Mouse (Mus musculus) limb, embryonic 11.5 days (tissue): ENCODE measurements at regions not wholly inside any gene's neighbourhood (a gene's known extent, or its start where the extent isn't known, plus 50 kb on each side); places are given as distances from the start of the nearest gene placed in this dataset.

ENCODE experiments used
- ATAC-seq: fragments of 200-750 bp; cut with Nextera tagmentation; 2 replicates; pipeline ENCODE4 v1.8.0; 2017; ENCODE audit warnings: low read depth; ENCODE audit not compliant: insufficient number of reproducible peaks, low FRiP score, low TSS enrichment
- DNase-seq: peaks from one replicate; pipeline ENCODE4 v3.0.0-alpha.2; 2015; ENCODE audit warnings: low spot score
- H3K27ac ChIP-seq: fragments of 300-500 bp; sonication (generic); replicated peaks from 2 replicates; pipeline ENCODE4 v1.5.1; 2014; ENCODE audit warnings: low read depth, mild to moderate bottlenecking, low read length
- H3K27me3 ChIP-seq: fragments of 300-500 bp; sonication (generic); 2 replicates; pipeline ENCODE4 v1.6.1; 2014; ENCODE audit warnings: mild to moderate bottlenecking, low read length, mixed read lengths; ENCODE audit not compliant: control insufficient read depth, insufficient read depth
- H3K36me3 ChIP-seq: fragments of 300-500 bp; sonication (generic); 2 replicates; pipeline ENCODE4 v1.6.1; 2014; ENCODE audit warnings: mild to moderate bottlenecking, low read length, moderate library complexity, mixed read lengths; ENCODE audit not compliant: control insufficient read depth, insufficient read depth
- H3K4me1 ChIP-seq: fragments of 300-500 bp; sonication (generic); 2 replicates; pipeline ENCODE4 v1.6.1; 2014; ENCODE audit warnings: low read length, mixed read lengths; ENCODE audit not compliant: control insufficient read depth, insufficient read depth
- H3K4me2 ChIP-seq: fragments of 300-500 bp; sonication (generic); 2 replicates; pipeline ENCODE4 v1.6.1; 2014; ENCODE audit warnings: low read depth, mild to moderate bottlenecking, moderate library complexity; ENCODE audit not compliant: severe bottlenecking
- H3K4me3 ChIP-seq: fragments of 300-500 bp; sonication (generic); 2 replicates; pipeline ENCODE4 v1.5.1; 2014; ENCODE audit warnings: low read depth, low read length
- H3K9ac ChIP-seq: fragments of 300-500 bp; sonication (generic); 2 replicates; pipeline ENCODE4 v1.6.1; 2014; ENCODE audit warnings: mild to moderate bottlenecking, low read length
- H3K9me3 ChIP-seq: fragments of 300-500 bp; sonication (generic); 2 replicates; pipeline ENCODE4 v1.6.1; 2016; ENCODE audit warnings: low read length; ENCODE audit not compliant: control insufficient read depth
- WGBS: fragments of 180-500 bp; shearing (Covaris S2); extraction: QIAGEN DNeasy Blood & Tissue Kit; methylation state at CpG from one replicate; pipeline ENCODE4 v1.1.7; 2014; 5-methylcytosine and 5-hydroxymethylcytosine counted together

GRCm38 (mm10) chr4:135056371-135056770 lies 64.1 kb upstream of the Runx3 start:
- no peak overlapping the region for H3K4me2 ChIP-seq
- no peaks in the 10 kb centered on the region for H3K4me1 ChIP-seq
- no peak for DNase-seq
- no peaks in the 10 kb centered on the region for H3K27me3 ChIP-seq
- H3K27ac ChIP-seq, result no peak overlapping the region
- WGBS, result 92% methylated on average over 7 of the region's 7 CpGs
- no peaks in the 10 kb centered on the region for H3K36me3 ChIP-seq
- no peak for ATAC-seq
- H3K4me3 ChIP-seq, result no peak overlapping the region
- H3K9ac ChIP-seq, result no peak overlapping the region
- H3K9me3 ChIP-seq, result no peaks in the 10 kb centered on the region; the same call in 1 of the 2 replicates

- ATAC-seq, result no peak
- no peak for DNase-seq
- Histone ChIP-seq H3K4me1 (no peaks in the 10 kb centered on the region), H3K9ac (no peak overlapping the region), H3K27ac (no peak overlapping the region), H3K4me2 (no peak overlapping the region), H3K4me3 (no peak overlapping the region), H3K36me3 (no peaks in the 10 kb centered on the region), H3K27me3 (no peaks in the 10 kb centered on the region), H3K9me3 (no peaks in the 10 kb centered on the region; the same call in 1 of the 2 replicates)
- 84% methylated on average over 11 of the region's 11 CpGs for WGBS
Observed at GRCm38 (mm10) chr4:135057286-135057685, 63.2 kb upstream of the Runx3 start.

GRCm38 (mm10) chr4:135058895-135059294 lies 61.6 kb upstream of the Runx3 start:
- 75% methylated on average over 4 of the region's 4 CpGs for WGBS
- ATAC-seq, result no peak
- Histone ChIP-seq H3K9me3 (no peaks in the 10 kb centered on the region), H3K4me3 (no peak overlapping the region), H3K27me3 (no peaks in the 10 kb centered on the region), H3K4me1 (no peaks in the 10 kb centered on the region), H3K27ac (no peak overlapping the region), H3K9ac (no peak overlapping the region), H3K4me2 (no peak overlapping the region), H3K36me3 (no peaks in the 10 kb centered on the region)
- no peak for DNase-seq

- H3K9ac ChIP-seq, result no peak overlapping the region
- H3K27ac ChIP-seq, result no peak overlapping the region
- no peak overlapping the region for H3K4me2 ChIP-seq
- ATAC-seq, result no peak
- no peak overlapping the region for H3K4me3 ChIP-seq
- H3K9me3 ChIP-seq, result no peaks in the 10 kb centered on the region
- no peaks in the 10 kb centered on the region for H3K4me1 ChIP-seq
- H3K27me3 ChIP-seq, result no peaks in the 10 kb centered on the region
- 66% methylated on average over 4 of the region's 4 CpGs for WGBS
- no peaks in the 10 kb centered on the region for H3K36me3 ChIP-seq
- no peak for DNase-seq
Observed at GRCm38 (mm10) chr4:135061030-135061743, 59.3 kb upstream of the Runx3 start.

- ATAC-seq (0 out of 2 replicates have a peak, but pooled peaks have one; percentile 55), DNase-seq (peak; percentile 95)
- Histone ChIP-seq H3K9me3 (no peaks in the 10 kb centered on the region), H3K4me3 (no peak overlapping the region), H3K4me1 (no peaks in the 10 kb centered on the region), H3K27me3 (no peaks in the 10 kb centered on the region), H3K9ac (no peak overlapping the region), H3K36me3 (no peaks in the 10 kb centered on the region), H3K27ac (no peak overlapping the region), H3K4me2 (no peak overlapping the region)
- WGBS, result 7% methylated on average over 19 of the region's 19 CpGs
Observed at GRCm38 (mm10) chr4:135066766-135067479, 53.5 kb upstream of the Runx3 start.

GRCm38 (mm10) chr4:135067805-135068204 lies 52.6 kb upstream of the Runx3 start:
- ATAC-seq (no peak), DNase-seq (no peak)
- Histone ChIP-seq H3K27ac (no peak overlapping the region), H3K9me3 (no peaks in the 10 kb centered on the region), H3K4me3 (no peak overlapping the region), H3K4me2 (no peak overlapping the region), H3K36me3 (no peaks in the 10 kb centered on the region), H3K4me1 (no peaks in the 10 kb centered on the region), H3K9ac (no peak overlapping the region), H3K27me3 (no peaks in the 10 kb centered on the region)
- 54% methylated on average over 7 of the region's 7 CpGs for WGBS

- ATAC-seq (no peak), DNase-seq (no peak)
- Histone ChIP-seq H3K36me3 (no peaks in the 10 kb centered on the region), H3K9me3 (no peaks in the 10 kb centered on the region), H3K9ac (no peak overlapping the region), H3K4me3 (no peak overlapping the region), H3K4me1 (no peaks in the 10 kb centered on the region), H3K4me2 (no peak overlapping the region), H3K27me3 (no peaks in the 10 kb centered on the region), H3K27ac (no peak overlapping the region)
- 66% methylated on average over 18 of the region's 18 CpGs for WGBS
Observed at GRCm38 (mm10) chr4:135069818-135070217, 50.6 kb upstream of the Runx3 start.
